Mouse (Mus musculus): ENCODE data around the gene Tmem130.
"Not testable (repeated sequence)": the region's sequence is repeated elsewhere in the genome, so short reads cannot be mapped to it uniquely, and the experiment has no call there.

Tmem130 gene

DNA sequence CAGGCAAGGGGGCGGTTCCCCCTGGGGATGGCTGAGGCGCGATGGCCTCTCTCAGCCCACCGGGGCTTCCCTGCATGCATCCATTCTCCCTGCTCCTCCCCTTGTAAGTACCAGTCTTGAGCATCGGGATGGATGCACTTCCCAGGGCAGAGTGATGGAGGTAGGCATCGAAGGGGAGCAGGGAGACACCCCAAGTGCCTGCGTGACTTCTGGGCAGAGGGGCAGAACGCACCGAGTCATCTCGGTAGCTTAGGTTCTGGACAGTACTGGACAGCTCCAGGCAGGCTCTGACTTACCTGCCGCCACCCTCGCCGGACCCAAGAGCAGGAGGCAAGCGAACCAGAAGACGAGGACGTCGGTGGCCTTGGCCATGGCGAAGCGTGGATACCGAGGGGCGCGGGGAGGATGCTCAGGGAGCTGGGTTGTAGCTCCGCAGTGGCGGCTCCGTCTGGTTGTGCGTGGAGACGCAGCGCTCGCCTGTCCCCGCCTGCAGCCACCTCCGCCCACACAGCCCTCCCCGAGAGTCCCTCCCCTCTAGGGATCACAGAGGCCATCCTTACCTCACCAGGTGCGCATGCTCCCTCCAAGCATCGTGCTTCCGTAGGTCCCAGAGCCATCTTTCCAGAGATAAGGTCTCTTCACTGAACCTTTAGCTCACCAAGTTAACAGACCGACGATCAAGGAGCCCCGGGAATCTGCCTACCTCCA lies at the start of gene Tmem130:
Tmem130 (minus strand) TSS at position 658 of the 708 bp plus-strand sequence.
- DNase-seq (ENCODE audit: low read depth, low spot score): peak; percentile 37

DNA sequence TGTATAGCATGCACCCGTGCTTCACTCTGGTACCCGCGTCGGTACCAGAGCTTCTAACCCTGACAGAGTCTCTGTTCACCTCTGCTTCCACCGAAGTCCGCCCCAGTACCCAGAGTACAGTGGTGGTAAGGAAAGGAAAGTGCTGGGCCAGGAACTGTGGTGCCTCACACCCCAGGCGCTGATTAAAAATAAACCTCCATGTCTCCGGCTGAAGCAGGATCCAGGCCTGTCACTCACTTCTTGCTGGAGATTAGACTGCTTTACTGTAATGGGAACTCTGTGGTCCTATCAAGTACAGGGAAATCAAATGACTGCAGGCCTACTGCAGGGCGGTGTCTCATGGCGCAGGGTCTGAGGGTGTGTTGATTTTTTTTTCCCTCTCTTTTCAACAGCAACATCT lies 45.3 kb upstream of the Tmem130 start:
- DNase-seq (ENCODE audit: low read depth, low spot score): no peak

GRCm38 (mm10) chr5:144804181-144804580 lies 42.6 kb upstream of the Tmem130 start:
- no peak for DNase-seq (ENCODE audit: low read depth, low spot score)

- no peak for DNase-seq (ENCODE audit: low read depth, low spot score)
These were observed 41.4 kb upstream of the Tmem130 start for GRCm38 (mm10) chr5:144803066-144803465.

DNA sequence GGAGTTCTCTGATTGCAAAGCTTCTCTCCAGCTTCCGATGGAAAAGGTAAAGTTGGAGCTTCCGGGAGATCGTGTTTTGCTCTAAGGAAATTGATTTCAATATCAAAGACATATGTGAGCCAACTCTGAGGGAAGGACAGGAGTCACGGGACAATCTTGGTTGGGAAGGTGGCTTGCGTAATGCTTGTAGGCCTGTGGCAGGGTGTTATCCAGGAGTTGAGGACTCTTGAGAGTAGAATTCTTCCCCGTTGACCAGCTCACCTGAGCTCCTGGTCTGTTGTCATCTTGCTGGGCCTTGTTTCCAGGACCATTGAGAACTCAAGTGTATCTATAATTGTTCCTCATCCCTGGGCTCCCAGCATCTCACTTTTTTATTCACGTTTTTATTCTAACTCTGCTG lies 35.5 kb upstream of the Tmem130 start:
- DNase-seq (ENCODE audit: low read depth, low spot score): no peak

GRCm38 (mm10) chr5:144794687-144795086 lies 33.1 kb upstream of the Tmem130 start:
- DNase-seq (ENCODE audit: low read depth, low spot score): peak; percentile 19

GRCm38 (mm10) chr5:144793374-144793773 lies 31.8 kb upstream of the Tmem130 start:
- DNase-seq (ENCODE audit: low read depth, low spot score): no peak

- no peak for DNase-seq (ENCODE audit: low read depth, low spot score)
These were observed 24.8 kb upstream of the Tmem130 start for GRCm38 (mm10) chr5:144786464-144786863.

DNA sequence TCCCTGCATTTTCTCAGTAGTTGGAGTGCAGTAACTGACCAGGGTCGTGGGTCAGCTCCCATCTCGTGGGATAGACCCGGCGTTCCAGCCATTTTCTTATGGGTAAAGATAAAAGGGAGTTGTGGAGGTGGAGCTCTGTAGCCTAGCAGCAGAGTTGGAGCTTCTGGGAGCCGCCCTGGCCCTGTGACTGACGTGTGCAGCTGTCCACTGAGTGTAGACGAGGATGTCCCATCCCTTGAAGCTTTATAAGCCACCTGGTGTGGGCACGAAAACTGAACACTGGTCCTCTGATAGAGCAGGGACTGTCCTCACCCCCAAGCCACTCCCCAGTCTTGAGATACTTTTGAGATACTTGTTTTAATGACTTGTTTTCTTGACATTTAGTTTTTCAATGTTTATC lies 19.0 kb upstream of the Tmem130 start:
- no peak for DNase-seq (ENCODE audit: low read depth, low spot score)

DNA sequence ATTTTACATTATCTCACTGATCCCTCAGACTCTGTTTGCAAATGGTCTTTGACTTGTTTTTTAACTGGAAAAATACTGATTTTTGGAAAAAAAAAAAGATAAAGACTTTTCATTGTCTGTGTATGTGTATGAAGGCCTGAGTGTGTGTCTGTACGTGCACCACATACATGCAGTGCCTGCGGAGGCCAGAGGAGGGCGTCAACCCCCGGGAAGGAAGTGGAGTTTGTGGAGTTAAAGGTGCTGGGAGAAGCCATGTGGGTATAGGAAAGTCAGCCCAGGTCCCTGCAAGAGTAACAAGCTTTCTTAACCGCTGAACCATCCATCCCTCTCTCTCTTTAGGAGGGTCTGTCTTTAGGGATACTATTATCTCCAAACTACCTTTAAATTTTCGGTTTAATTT lies 11.6 kb upstream of the Tmem130 start:
- DNase-seq (ENCODE audit: low read depth, low spot score): no peak

- no peak for DNase-seq (ENCODE audit: low read depth, low spot score)
These were observed 7.5 kb upstream of the Tmem130 start for GRCm38 (mm10) chr5:144769067-144769482.

DNA sequence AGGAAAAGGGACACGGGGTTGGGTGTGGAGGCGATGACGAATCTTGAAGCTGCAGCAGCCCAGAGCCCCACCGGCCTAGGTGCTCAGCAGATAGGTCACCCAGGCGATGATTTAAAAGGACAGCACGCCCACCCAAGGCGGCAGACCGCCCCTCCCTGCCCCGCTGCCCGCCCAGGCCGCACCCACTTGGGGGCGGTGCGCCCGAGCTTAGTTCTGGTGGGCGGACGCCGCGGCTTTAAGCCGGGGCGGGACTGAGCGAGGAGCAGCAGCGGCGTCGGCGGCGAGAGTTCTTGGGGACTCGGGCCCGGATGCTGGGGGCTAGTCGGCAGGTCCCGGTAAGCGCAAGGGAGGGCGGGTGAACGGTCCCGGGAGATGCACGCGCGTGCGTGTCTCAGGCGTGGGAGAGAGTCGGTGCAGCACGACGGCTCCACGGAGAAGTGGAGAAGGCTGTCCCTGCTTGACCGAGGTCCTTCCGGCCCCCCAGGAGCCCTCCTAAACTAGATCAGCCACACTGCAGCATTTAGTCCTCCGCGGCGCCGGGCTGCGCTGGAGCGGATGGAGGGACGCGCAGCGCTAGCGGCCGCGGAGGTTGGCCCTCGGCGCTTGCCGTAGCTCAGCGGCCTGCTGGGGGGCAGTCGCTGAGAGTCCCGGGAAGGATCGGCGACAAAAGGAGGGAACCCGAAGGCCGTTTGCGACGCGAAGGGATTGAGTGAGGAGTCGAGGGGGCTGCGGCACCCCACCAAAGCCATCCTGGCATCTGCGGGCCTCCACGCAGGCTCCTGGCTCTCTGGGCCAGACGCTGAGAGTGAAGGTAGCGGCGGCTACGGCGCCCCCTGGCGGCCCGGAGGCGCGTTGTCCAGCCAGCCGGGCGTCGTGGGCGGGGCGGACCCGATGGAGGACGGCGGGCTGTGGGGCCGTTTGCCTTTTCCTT lies 6.6 kb upstream of the Tmem130 start:
- peak; percentile 96 for DNase-seq (ENCODE audit: low read depth, low spot score)

- DNase-seq (ENCODE audit: low read depth, low spot score): not testable (repeated sequence)
These were observed 5.6 kb upstream of the Tmem130 start, which contains the start of gene Trrap for GRCm38 (mm10) chr5:144767106-144767798. TSS of gene Trrap (plus strand) at chr5:144767732.

- DNase-seq (ENCODE audit: low read depth, low spot score): no peak
These were observed 5.0 kb upstream of the Tmem130 start for GRCm38 (mm10) chr5:144766646-144767045.

- DNase-seq (ENCODE audit: low read depth, low spot score): no peak
These were observed 4.4 kb upstream of the Tmem130 start for GRCm38 (mm10) chr5:144766026-144766425.

- no peak for DNase-seq (ENCODE audit: low read depth, low spot score)
These were observed 3.2 kb downstream of the Tmem130 start for GRCm38 (mm10) chr5:144758422-144758821.

GRCm38 (mm10) chr5:144757402-144757801 lies 4.2 kb downstream of the Tmem130 start:
- DNase-seq (ENCODE audit: low read depth, low spot score): no peak

DNA sequence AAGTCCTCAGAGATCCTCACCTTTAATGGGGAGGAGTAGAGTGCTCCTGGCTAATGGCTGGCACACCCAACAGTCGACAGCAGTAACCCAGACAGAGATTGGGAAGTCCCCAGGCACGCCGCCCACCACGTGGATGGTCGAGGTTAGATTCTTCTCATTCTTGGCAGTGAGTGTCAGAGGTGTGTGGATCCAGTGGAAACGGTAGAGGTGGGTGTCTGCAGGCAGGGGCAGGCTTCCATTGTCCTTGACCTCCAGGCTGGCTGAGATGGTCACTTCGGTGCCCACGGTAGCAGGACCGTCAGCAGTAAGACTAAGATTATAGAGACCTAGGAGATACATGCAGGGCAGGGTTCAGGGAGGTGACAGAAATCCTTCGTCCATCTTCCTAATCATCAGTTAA lies 6.4 kb downstream of the Tmem130 start:
- no peak for DNase-seq (ENCODE audit: low read depth, low spot score)

DNA sequence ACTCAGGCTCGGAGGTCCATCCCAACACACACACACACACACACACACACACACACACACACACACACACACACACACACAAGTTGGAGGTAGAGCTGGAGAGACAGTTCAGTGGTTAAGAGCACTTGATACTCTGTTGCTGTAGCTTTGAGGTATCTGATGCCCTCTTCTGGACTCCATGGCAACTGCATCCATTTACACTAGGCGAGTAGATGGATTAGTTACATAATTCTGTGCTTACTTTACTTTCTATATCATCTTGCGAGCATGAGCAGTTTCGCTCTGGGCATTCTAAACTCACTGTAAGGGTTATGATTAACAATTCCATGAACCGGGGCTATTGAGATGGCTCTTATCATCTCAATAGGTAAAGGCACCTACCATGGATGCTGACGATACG lies 8.6 kb downstream of the Tmem130 start:
- peak; percentile 65 for DNase-seq (ENCODE audit: low read depth, low spot score)

GRCm38 (mm10) chr5:144752432-144752831 lies 9.2 kb downstream of the Tmem130 start:
- peak; percentile 43 for DNase-seq (ENCODE audit: low read depth, low spot score)

- DNase-seq (ENCODE audit: low read depth, low spot score): no peak
These were observed 24.5 kb downstream of the Tmem130 start for GRCm38 (mm10) chr5:144737101-144737500.

GRCm38 (mm10) chr5:144734949-144735348 lies 26.7 kb downstream of the Tmem130 start:
- peak; percentile 50 for DNase-seq (ENCODE audit: low read depth, low spot score)
